ENCODE assay signal across 26 mouse cellular contexts in genomic region chr16:68425276-68425675, GRCm38 (mm10).
"Had no signal": no experiment of that assay in that cellular context is flagged by ENCODE, and none has a peak within 500 bp of the region (broad histone marks: within the 10 kb centered on the region; RNA-seq: fewer than 3 reads in every experiment).

No protein-coding gene starts in this region.

- H3K27ac ChIP-seq: embryonic facial prominence, embryonic 10.5 days; embryonic facial prominence, embryonic 12.5 days; embryonic facial prominence, embryonic 13.5 days; embryonic facial prominence, embryonic 15.5 days; forebrain, embryonic 10.5 days; forebrain, embryonic 12.5 days; forebrain, embryonic 13.5 days; forebrain, embryonic 15.5 days; gastrocnemius, adult 2 months; heart, adult 2 months; heart, embryonic 10.5 days had no signal

- H3K9me3 ChIP-seq: embryonic facial prominence, embryonic 10.5 days; embryonic facial prominence, embryonic 12.5 days; embryonic facial prominence, embryonic 13.5 days; embryonic facial prominence, embryonic 15.5 days; forebrain, embryonic 10.5 days; forebrain, embryonic 12.5 days; forebrain, embryonic 13.5 days; forebrain, embryonic 15.5 days; heart, embryonic 10.5 days had no signal

- H3K4me3 ChIP-seq: embryonic facial prominence, embryonic 10.5 days; embryonic facial prominence, embryonic 12.5 days; embryonic facial prominence, embryonic 13.5 days; embryonic facial prominence, embryonic 15.5 days; erythroblast, embryonic 14.5 days; forebrain, embryonic 10.5 days; forebrain, embryonic 12.5 days; forebrain, embryonic 13.5 days; forebrain, embryonic 15.5 days; gastrocnemius, adult 2 months; heart, adult 2 months; heart, embryonic 10.5 days had no signal

- H3K4me1 ChIP-seq: embryonic facial prominence, embryonic 10.5 days; embryonic facial prominence, embryonic 12.5 days; embryonic facial prominence, embryonic 13.5 days; embryonic facial prominence, embryonic 15.5 days; forebrain, embryonic 10.5 days; forebrain, embryonic 12.5 days; forebrain, embryonic 13.5 days; forebrain, embryonic 15.5 days; heart, embryonic 10.5 days had no signal

- H3K36me3 ChIP-seq: embryonic facial prominence, embryonic 10.5 days; embryonic facial prominence, embryonic 12.5 days; embryonic facial prominence, embryonic 13.5 days; embryonic facial prominence, embryonic 15.5 days; forebrain, embryonic 10.5 days; forebrain, embryonic 12.5 days; forebrain, embryonic 15.5 days; heart, embryonic 10.5 days had no signal

- DNase-seq: cerebellum, adult 9-10 months; cerebellum, adult 9-11 months; cerebellum, postnatal 10 days; cerebellum, postnatal 14 days; cerebellum, postnatal 25 days; cerebellum, postnatal 36 days; embryo, embryonic 11 days; forebrain, postnatal 0 days; gastrocnemius, adult 2 months; gastrocnemius, postnatal 10 days; gastrocnemius, postnatal 14 days; gastrocnemius, postnatal 25 days; gastrocnemius, postnatal 36 days; heart, adult 11 months; heart, adult 18-20 months; heart, adult 2 months had no signal

- H3K9ac ChIP-seq: embryonic facial prominence, embryonic 12.5 days; embryonic facial prominence, embryonic 13.5 days; embryonic facial prominence, embryonic 15.5 days; forebrain, embryonic 12.5 days; forebrain, embryonic 13.5 days; forebrain, embryonic 15.5 days; forebrain, postnatal 0 days had no signal

- H3K27me3 ChIP-seq: embryonic facial prominence, embryonic 12.5 days; embryonic facial prominence, embryonic 13.5 days; embryonic facial prominence, embryonic 15.5 days; forebrain, embryonic 12.5 days; forebrain, embryonic 13.5 days; forebrain, embryonic 15.5 days had no signal
